Mouse (Mus musculus) megakaryocyte, embryonic 14.5 days (primary cell): ENCODE measurements around the gene Rasgef1c.

ENCODE experiments used
- FLI1 ChIP-seq: IDR thresholded peaks from 2 replicates; pipeline ENCODE4 v1.6.1; 2012; ENCODE audit warnings: low read length, inconsistent platforms, mixed read lengths
- GATA1 ChIP-seq: IDR thresholded peaks from 3 replicates; pipeline ENCODE4 v1.6.1; 2012; ENCODE audit warnings: mixed read lengths, low read length, inconsistent platforms, borderline replicate concordance

- TF ChIP-seq GATA1 = no peak
- TF ChIP-seq FLI1 = no peak
Observed at GRCm38 (mm10) chr11:49863926-49864325, 37.7 kb upstream of the Rasgef1c start.
